Mouse (Mus musculus) MEL (cell line): Measurements from ENCODE around the gene Carm1. TPM values are rescaled to one million over a fixed set of nuclear protein-coding genes. Genes with fewer than 3 reads are reported as not detected.

Source experiments
- DNase-seq: peaks from one replicate; pipeline ENCODE4 v3.0.0; 2011; ENCODE audit warnings: low read depth, low spot score
- H3K27ac ChIP-seq: 2 replicates; pipeline ENCODE4 v1.5.1; 2012; ENCODE audit warnings: low read depth, mild to moderate bottlenecking, control low read depth, low read length, moderate library complexity; ENCODE audit not compliant: control insufficient read depth
- H3K27me3 ChIP-seq, 2 experiments: fragments of 150-350 bp in 1 of 2; sonication (generic) in 1 of 2; 2 replicates each; pipeline ENCODE4 v1.6.1; 2012; ENCODE audit warnings: low read length in 2 of 2, mild to moderate bottlenecking in 2 of 2, improper control_type of control experiment in 1 of 2, moderate library complexity in 1 of 2; ENCODE audit not compliant: insufficient read depth in 2 of 2, control insufficient read depth in 1 of 2
- H3K36me3 ChIP-seq, 2 experiments: 2 replicates each; pipeline ENCODE4 v1.6.1; 2012 to 2014; ENCODE audit warnings: low read length in 2 of 2, improper control_type of control experiment in 1 of 2, inconsistent platforms in 1 of 2, mild to moderate bottlenecking in 1 of 2; ENCODE audit not compliant: insufficient read depth in 2 of 2, control insufficient read depth in 1 of 2
- H3K4me1 ChIP-seq, 2 experiments: fragments of 150-350 bp in 1 of 2; sonication (generic) in 1 of 2; 2 replicates each; pipeline ENCODE4 v1.6.1; 2012; ENCODE audit warnings: low read length in 2 of 2, improper control_type of control experiment in 1 of 2, mild to moderate bottlenecking in 1 of 2; ENCODE audit not compliant: insufficient read depth in 2 of 2, control insufficient read depth in 1 of 2
- H3K4me3 ChIP-seq, 2 experiments: fragments of 150-350 bp in 1 of 2; sonication (generic) in 1 of 2; 2 replicates each; pipeline ENCODE4 v1.5.1; 2012; ENCODE audit warnings: low read depth in 2 of 2, low read length in 2 of 2, mild to moderate bottlenecking in 2 of 2, moderate library complexity in 2 of 2, control low read depth in 1 of 2, improper control_type of control experiment in 1 of 2; ENCODE audit not compliant: control insufficient read depth in 1 of 2, insufficient read depth in 1 of 2
- H3K79me2 ChIP-seq: 2 replicates; pipeline ENCODE4 v1.6.1; 2012; ENCODE audit warnings: mild to moderate bottlenecking, low read length, moderate library complexity; ENCODE audit not compliant: control insufficient read depth, poor library complexity, insufficient read depth
- H3K9ac ChIP-seq: 2 replicates; pipeline ENCODE4 v1.6.1; 2012; ENCODE audit warnings: low read depth, mild to moderate bottlenecking, control low read depth, low read length, moderate library complexity; ENCODE audit not compliant: control insufficient read depth, poor library complexity, severe bottlenecking
- H3K9me3 ChIP-seq: fragments of 150-350 bp; sonication (generic); replicated peaks from 2 replicates; pipeline ENCODE4 v1.6.1; 2012; ENCODE audit warnings: mild to moderate bottlenecking, low read length, improper control_type of control experiment, moderate library complexity; ENCODE audit not compliant: insufficient read depth
- BHLHE40 ChIP-seq: IDR thresholded peaks from 2 replicates; pipeline ENCODE4 v1.6.1; 2012; ENCODE audit warnings: low read depth, mild to moderate bottlenecking, inconsistent platforms, low read length, improper control_type of control experiment, borderline replicate concordance
- CHD2 ChIP-seq: IDR thresholded peaks from 2 replicates; pipeline ENCODE4 v1.6.1; 2011; ENCODE audit warnings: low read length, improper control_type of control experiment
- CTCF ChIP-seq, 3 experiments: IDR thresholded peaks in 2 of 3; conservative IDR thresholded peaks in 1 of 3; 2 replicates each; pipeline ENCODE4 v1.5.1; 2011 to 2012; ENCODE audit warnings: low read length in 3 of 3, low read depth in 2 of 3, mild to moderate bottlenecking in 2 of 3, improper control_type of control experiment in 1 of 3, inconsistent platforms in 1 of 3, mixed read lengths in 1 of 3, moderate library complexity in 1 of 3; ENCODE audit not compliant: control insufficient read depth in 1 of 3, insufficient read depth in 1 of 3, poor library complexity in 1 of 3, severe bottlenecking in 1 of 3
- E2F4 ChIP-seq: IDR thresholded peaks from 2 replicates; pipeline ENCODE4 v1.6.1; 2011; ENCODE audit warnings: low read depth, low read length, improper control_type of control experiment, borderline replicate concordance
- ELF1 ChIP-seq: IDR thresholded peaks from 2 replicates; pipeline ENCODE4 v1.6.1; 2014; ENCODE audit warnings: low read depth, mild to moderate bottlenecking, inconsistent platforms, low read length, improper control_type of control experiment, moderate library complexity
- EP300 ChIP-seq, 2 experiments: IDR thresholded peaks; 2 replicates each; pipeline ENCODE4 v1.6.1; 2011; ENCODE audit warnings: improper control_type of control experiment in 2 of 2, low read length in 2 of 2, low read depth in 1 of 2, mild to moderate bottlenecking in 1 of 2
- ETS1 ChIP-seq: IDR thresholded peaks from 2 replicates; pipeline ENCODE4 v1.6.1; 2012; ENCODE audit warnings: low read depth, mild to moderate bottlenecking, inconsistent platforms, low read length, improper control_type of control experiment, moderate library complexity
- GABPA ChIP-seq: IDR thresholded peaks from 2 replicates; pipeline ENCODE4 v1.6.1; 2012; ENCODE audit warnings: low read depth, mild to moderate bottlenecking, inconsistent platforms, low read length, improper control_type of control experiment, moderate library complexity
- GATA1 ChIP-seq: IDR thresholded peaks from 2 replicates; pipeline ENCODE4 v1.6.1; 2011; ENCODE audit warnings: low read depth, low read length, improper control_type of control experiment
- JUND ChIP-seq: IDR thresholded peaks from 2 replicates; pipeline ENCODE4 v1.6.1; 2011; ENCODE audit warnings: low read depth, mild to moderate bottlenecking, improper control_type of control experiment, low read length
- MAFK ChIP-seq: IDR thresholded peaks from 2 replicates; pipeline ENCODE4 v1.6.1; 2011; ENCODE audit warnings: low read depth, mild to moderate bottlenecking, low read length, improper control_type of control experiment, borderline replicate concordance
- MAZ ChIP-seq: IDR thresholded peaks from 2 replicates; pipeline ENCODE4 v1.6.1; 2012; ENCODE audit warnings: low read depth, mild to moderate bottlenecking, inconsistent platforms, low read length, improper control_type of control experiment
- MEF2A ChIP-seq: IDR thresholded peaks from 2 replicates; pipeline ENCODE4 v1.6.1; 2014; ENCODE audit warnings: low read depth, mild to moderate bottlenecking, inconsistent platforms, low read length, improper control_type of control experiment; ENCODE audit not compliant: poor library complexity, insufficient replicate concordance, severe bottlenecking; ENCODE audit errors: extremely low read depth
- MXI1 ChIP-seq: IDR thresholded peaks from 2 replicates; pipeline ENCODE4 v1.6.1; 2011; ENCODE audit warnings: mild to moderate bottlenecking, low read depth, low read length, improper control_type of control experiment
- NELFE ChIP-seq: IDR thresholded peaks from 2 replicates; pipeline ENCODE4 v1.6.1; 2011; ENCODE audit warnings: low read depth, low read length, improper control_type of control experiment
- NRF1 ChIP-seq: IDR thresholded peaks from 2 replicates; pipeline ENCODE4 v1.6.1; 2014; ENCODE audit warnings: low read depth, mild to moderate bottlenecking, inconsistent platforms, low read length, improper control_type of control experiment, moderate library complexity; ENCODE audit not compliant: poor library complexity, insufficient read depth, severe bottlenecking
- POLR2AphosphoS2 ChIP-seq: IDR thresholded peaks from 2 replicates; pipeline ENCODE4 v1.6.1; 2011; ENCODE audit warnings: low read length, improper control_type of control experiment
- POLR2AphosphoS5 ChIP-seq: IDR thresholded peaks from 2 replicates; pipeline ENCODE4 v1.6.1; 2012; ENCODE audit warnings: low read depth, borderline replicate concordance, mild to moderate bottlenecking, inconsistent platforms, low read length, moderate library complexity, mixed read lengths
- RAD21 ChIP-seq: IDR thresholded peaks from 2 replicates; pipeline ENCODE4 v1.6.1; 2011; ENCODE audit warnings: mild to moderate bottlenecking, low read depth, low read length, improper control_type of control experiment
- SIN3A ChIP-seq: IDR thresholded peaks from 2 replicates; pipeline ENCODE4 v1.6.1; 2012; ENCODE audit warnings: low read length, improper control_type of control experiment, inconsistent platforms
- SMC3 ChIP-seq: IDR thresholded peaks from 2 replicates; pipeline ENCODE4 v1.6.1; 2011; ENCODE audit warnings: low read depth, low read length, improper control_type of control experiment
- TAL1 ChIP-seq: IDR thresholded peaks from 2 replicates; pipeline ENCODE4 v1.6.1; 2012; ENCODE audit warnings: mild to moderate bottlenecking, inconsistent platforms, low read length, moderate library complexity, mixed read lengths
- TBP ChIP-seq: IDR thresholded peaks from 2 replicates; pipeline ENCODE4 v1.8.0; 2011; ENCODE audit warnings: low read depth, low read length, improper control_type of control experiment
- UBTF ChIP-seq: IDR thresholded peaks from 2 replicates; pipeline ENCODE4 v1.6.1; 2012; ENCODE audit warnings: low read depth, mild to moderate bottlenecking, inconsistent platforms, low read length, improper control_type of control experiment, moderate library complexity, borderline replicate concordance; ENCODE audit not compliant: insufficient read depth
- USF1 ChIP-seq: IDR thresholded peaks from 2 replicates; pipeline ENCODE4 v1.6.1; 2014; ENCODE audit warnings: low read depth, mild to moderate bottlenecking, inconsistent platforms, low read length, improper control_type of control experiment, moderate library complexity
- USF2 ChIP-seq, 2 experiments: IDR thresholded peaks; 2 replicates each; pipeline ENCODE4 v1.6.1; 2011 to 2012; ENCODE audit warnings: improper control_type of control experiment in 2 of 2, low read length in 2 of 2, borderline replicate concordance in 1 of 2, inconsistent platforms in 1 of 2, low read depth in 1 of 2, mild to moderate bottlenecking in 1 of 2; ENCODE audit not compliant: insufficient read depth in 1 of 2
- ZKSCAN1 ChIP-seq: IDR thresholded peaks from 2 replicates; pipeline ENCODE4 v1.6.1; 2012; ENCODE audit warnings: low read depth, mild to moderate bottlenecking, inconsistent platforms, low read length, improper control_type of control experiment, moderate library complexity
- ZMIZ1 ChIP-seq: IDR thresholded peaks from 2 replicates; pipeline ENCODE4 v1.6.1; 2012; ENCODE audit warnings: low read depth, mild to moderate bottlenecking, inconsistent platforms, low read length, improper control_type of control experiment, moderate library complexity
- ZNF384 ChIP-seq: IDR thresholded peaks from 2 replicates; pipeline ENCODE4 v1.6.1; 2012; ENCODE audit warnings: low read depth, mild to moderate bottlenecking, inconsistent platforms, low read length, improper control_type of control experiment
- polyA plus RNA-seq, 2 experiments: library from polyadenylated mRNA; stranded (reverse) in 1 of 2; unstranded in 1 of 2; fragments of >175 nt in 1 of 2; fragments of >200 nt in 1 of 2; gene quantifications; 2 replicates each; pipeline versions ENCODE4 v1.2.1 to v1.2.4; 2012; ENCODE audit warnings: low replicate concordance in 2 of 2, low read depth in 1 of 2; ENCODE audit not compliant: insufficient read length in 2 of 2, insufficient read depth in 1 of 2, missing spikeins in 1 of 2
- total RNA-seq: library from RNA; depleted of rRNA; stranded (reverse); fragments of 300-350 nt; gene quantifications from 2 replicates; pipeline ENCODE4 v1.2.3, GENCODE M21; 2012

Gene Carm1
- total and polyA plus RNA-seq, 3 experiments = 121 to 423 (median 121) TPM

DNA sequence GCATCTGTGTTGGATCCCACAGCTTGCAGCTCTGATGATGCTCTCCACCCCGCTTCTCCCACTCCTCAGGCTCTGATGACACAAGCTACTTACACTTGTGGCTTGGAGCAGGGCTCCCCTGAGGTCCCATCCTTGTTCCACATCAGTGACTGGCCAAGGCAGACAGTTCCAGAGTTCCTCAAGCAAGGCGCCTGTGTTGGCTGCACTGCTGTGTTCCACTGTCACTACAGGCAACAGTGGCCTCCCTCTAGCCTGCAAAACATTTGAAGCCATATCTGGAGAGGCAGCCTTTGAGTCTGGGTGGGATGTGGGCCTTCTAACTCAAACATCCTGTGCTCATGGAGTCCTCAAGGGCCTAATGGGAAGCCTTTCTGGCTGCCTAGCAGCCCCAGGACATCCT, 10.3 kb downstream of the Carm1 start:
- no peak overlapping the region for H3K9ac ChIP-seq
- H3K79me2 ChIP-seq = peaks cover 58% of the 10 kb centered on the region
- no peak for DNase-seq
- no peaks in the 10 kb centered on the region for H3K27me3 ChIP-seq
- H3K4me1 ChIP-seq = peaks cover 21 to 35% of the 10 kb centered on the region in 2 experiments
- H3K9me3 ChIP-seq = no peaks in the 10 kb centered on the region
- no peak overlapping the region for H3K4me3 ChIP-seq
- no peak overlapping the region for H3K27ac ChIP-seq
- H3K36me3 ChIP-seq = peaks cover 33 to 50% of the 10 kb centered on the region in 2 experiments
- no peak for TF ChIP-seq GABPA
- no peak for TF ChIP-seq UBTF
- TF ChIP-seq NRF1 = no peak
- no peak for TF ChIP-seq MAFK
- TF ChIP-seq USF1 = no peak
- no peak for TF ChIP-seq USF2 (IDR thresholded peaks at IDR 0.05; ENCODE audit: borderline replicate concordance in 1 of 2, insufficient read depth in 1 of 2, low read depth in 1 of 2, low read length in 2 of 2)
- TF ChIP-seq ELF1 = no peak
- no peak for TF ChIP-seq POLR2AphosphoS2
- no peak for TF ChIP-seq MAZ
- no peak for TF ChIP-seq CTCF (IDR thresholded peaks at IDR 0.05 in 2 of 3, conservative IDR thresholded peaks at IDR 0.05 in 1 of 3; ENCODE audit: control insufficient read depth in 1 of 3, insufficient read depth in 1 of 3, low read depth in 2 of 3, low read length in 3 of 3, poor library complexity in 1 of 3, severe bottlenecking in 1 of 3)
- no peak for TF ChIP-seq POLR2AphosphoS5
- TF ChIP-seq E2F4 = no peak
- no peak for TF ChIP-seq NELFE
- no peak for TF ChIP-seq RAD21
- TF ChIP-seq SIN3A = no peak
- no peak for TF ChIP-seq MXI1
- TF ChIP-seq GATA1 = no peak
- TF ChIP-seq ZMIZ1 = no peak
- TF ChIP-seq ZKSCAN1 = no peak

DNA sequence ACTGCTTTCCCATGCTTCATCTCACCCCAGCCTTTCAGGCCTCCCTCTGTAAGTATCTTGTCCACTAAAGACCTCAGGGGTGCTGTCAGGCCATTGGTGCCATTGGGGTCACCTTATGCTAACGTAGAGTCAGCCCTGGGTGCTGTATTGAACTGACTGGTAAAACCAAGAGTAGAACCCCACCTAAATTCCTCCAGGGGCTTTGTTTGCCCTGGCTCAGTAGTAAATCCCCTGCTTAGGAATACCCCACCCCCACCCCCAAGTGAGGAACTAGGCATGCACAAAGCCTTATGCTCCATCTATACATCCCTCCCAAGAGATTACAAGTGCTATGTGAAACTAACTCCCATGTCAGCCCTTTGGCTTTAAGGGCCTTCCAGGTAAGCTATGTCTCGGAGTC, 10.9 kb downstream of the Carm1 start:
- peaks cover 21 to 35% of the 10 kb centered on the region in 2 experiments for H3K4me1 ChIP-seq
- H3K27ac ChIP-seq = peak overlapping the region; percentile 38
- H3K4me3 ChIP-seq = no peak overlapping the region
- H3K79me2 ChIP-seq = peaks cover 55% of the 10 kb centered on the region
- no peak for DNase-seq
- TF ChIP-seq MAFK (no peak), TBP (no peak), JUND (no peak), ZNF384 (no peak), SIN3A (no peak; the same call in 1 of the 2 replicates), TAL1 (no peak), EP300 (IDR thresholded peaks at IDR 0.05; ENCODE audit: low read depth in 1 of 2, low read length in 2 of 2) (no peak), CHD2 (no peak), ETS1 (no peak), MXI1 (no peak), MAZ (no peak), MEF2A (no peak), SMC3 (no peak), ZMIZ1 (no peak), ELF1 (no peak), BHLHE40 (no peak), GATA1 (no peak)
- no peaks in the 10 kb centered on the region for H3K27me3 ChIP-seq
- H3K36me3 ChIP-seq = peaks cover 33 to 53% of the 10 kb centered on the region in 2 experiments
- no peak overlapping the region for H3K9ac ChIP-seq
- no peaks in the 10 kb centered on the region for H3K9me3 ChIP-seq
